Mouse (Mus musculus) ovary, adult 2 months (tissue): ENCODE measurements around the gene Zfp808. TPM values are rescaled to one million over a fixed set of nuclear protein-coding genes. Genes with fewer than 3 reads are reported as not detected.

Experiments used
- polyA plus RNA-seq: library from polyadenylated mRNA; depleted of rRNA; stranded (reverse); fragments of >200 nt; gene quantifications from 2 replicates; pipeline ENCODE4 v1.2.3, GENCODE M21; 2012; rRNA removed

Gene Zfp808
- polyA plus RNA-seq = 0.15 and 0.38 TPM in 2 replicates

GRCm38 (mm10) chr13:62129432-62130171 is at the start of gene Zfp808:
TSS of gene Zfp808 (plus strand) at chr13:62129886.

